Mouse (Mus musculus): ENCODE data around the gene Daxx.

GRCm38 (mm10) chr17:33940981-33941380 lies 31.8 kb downstream of the Daxx start:
- TF ChIP-seq CTCF (IDR thresholded peaks at IDR 0.05; ENCODE audit: insufficient read depth, low read length) (no peak), POLR2A (IDR thresholded peaks at IDR 0.05; ENCODE audit: borderline replicate concordance, extremely low read depth, low read depth, low read length) (no peak)
